Mouse (Mus musculus) colon, adult 2 months (tissue): ENCODE data around the gene Birc2. TPM values are rescaled to one million over a fixed set of nuclear protein-coding genes. Genes with fewer than 3 reads are reported as not detected.

Experiments used
- polyA plus RNA-seq: library from polyadenylated mRNA; depleted of rRNA; stranded (reverse); fragments of >200 nt; gene quantifications from 2 replicates; pipeline ENCODE4 v1.2.3, GENCODE M21; 2012; rRNA removed

Gene Birc2
- polyA plus RNA-seq, result 5.1 and 8.3 TPM in 2 replicates

DNA sequence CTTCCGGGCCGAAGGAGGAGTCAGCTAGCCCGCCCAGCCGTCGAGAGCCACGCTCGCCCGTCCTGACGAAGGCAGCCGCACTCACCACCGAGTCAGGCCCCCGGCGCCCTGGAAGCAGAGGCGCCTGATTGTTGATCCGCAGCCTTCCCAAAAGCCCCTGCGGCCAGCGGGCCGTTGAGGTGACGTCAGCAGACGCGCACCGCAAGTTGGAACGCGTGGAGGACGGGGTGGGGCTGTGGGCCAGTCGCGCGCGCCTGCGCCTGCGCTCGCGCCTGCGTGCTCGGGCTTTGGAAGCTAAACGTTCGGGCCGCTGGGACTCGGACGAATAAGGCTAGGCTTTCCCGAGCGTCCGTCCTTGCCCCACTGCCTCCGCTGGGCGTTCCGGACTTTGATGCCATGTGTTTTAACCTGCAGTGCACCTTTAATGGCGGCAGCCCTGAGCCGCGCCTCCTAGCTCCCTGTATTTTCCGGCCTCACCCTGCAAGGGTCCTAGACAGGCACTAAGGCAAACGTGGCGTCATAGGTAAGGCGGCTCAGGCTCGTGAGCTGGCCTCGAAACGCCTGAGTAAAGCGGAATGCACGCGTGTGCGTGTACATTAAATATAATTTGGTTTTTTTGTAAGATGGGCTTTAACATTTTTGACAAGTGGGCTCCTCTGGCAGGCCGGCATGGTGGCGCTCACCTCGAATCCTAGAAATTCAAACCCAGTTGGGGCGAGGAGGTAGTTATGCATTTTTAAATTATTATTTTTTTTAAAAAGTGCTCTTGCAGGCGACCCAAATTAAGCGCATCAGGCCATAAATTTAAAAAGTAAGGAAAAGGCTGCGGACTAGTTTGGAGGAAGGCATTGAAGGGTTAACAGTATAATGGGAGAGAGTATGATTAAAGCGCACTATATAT is at the start of gene Birc2:
Birc2 (minus strand) TSS at position 160 of the 901 bp plus-strand sequence.

DNA sequence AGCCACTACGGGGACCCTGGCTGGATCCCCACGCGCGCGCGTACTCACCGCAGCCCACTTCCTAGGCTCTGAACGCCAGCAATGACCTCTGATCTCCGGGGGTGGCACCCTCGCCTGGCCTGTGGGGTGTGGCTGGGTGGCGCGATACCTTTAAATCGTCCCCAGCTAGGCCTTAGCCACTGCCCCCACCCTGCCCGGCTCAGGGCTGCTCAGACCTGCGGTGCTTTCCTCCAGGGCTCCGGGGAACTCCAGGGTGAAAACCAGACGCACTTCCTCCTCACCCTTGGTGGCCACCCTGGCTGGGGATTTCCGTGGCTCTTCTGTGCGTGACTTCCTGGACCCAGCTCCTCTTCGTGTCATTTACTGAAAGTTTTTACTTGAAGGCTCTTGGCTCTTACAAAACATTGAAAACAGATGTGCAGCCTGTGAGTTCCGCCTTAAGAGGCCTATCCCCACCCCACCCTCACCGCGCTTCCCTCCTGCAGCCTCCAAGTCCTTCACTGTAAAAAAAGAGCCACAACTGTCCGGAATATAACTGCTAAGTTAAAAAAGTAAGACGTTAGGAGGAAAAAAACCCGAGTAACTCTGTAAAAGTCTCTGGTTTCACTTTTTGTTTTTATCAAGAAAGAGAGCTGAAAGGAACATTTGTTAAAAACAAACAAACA is 36.0 kb upstream of the Birc2 start, which contains the start of gene Birc3:
Birc3 (minus strand) TSS at position 412 of the 665 bp plus-strand sequence.

Other genes with a start within 250 kb of the Birc2 start
- gene Mmp20, start 208.8 kb downstream of the Birc2 start, polyA plus RNA-seq, result not detected in 2 replicates
- gene Mmp7, start 145.0 kb downstream of the Birc2 start, polyA plus RNA-seq, result 0.45 and 0.57 TPM in 2 replicates
- 27.3 and 33.2 TPM in 2 replicates for gene Tmem123, start 73.0 kb downstream of the Birc2 start, polyA plus RNA-seq
- gene Birc3, start 36.1 kb upstream of the Birc2 start, polyA plus RNA-seq, result 16.2 and 19.5 TPM in 2 replicates
- 45.5 and 49.0 TPM in 2 replicates for gene Yap1, start 167.5 kb upstream of the Birc2 start, polyA plus RNA-seq
- 0.30 and 1.3 TPM in 2 replicates for gene Cfap300, start 205.8 kb upstream of the Birc2 start, polyA plus RNA-seq